Mouse (Mus musculus) liver, postnatal 0 days (tissue): ENCODE results near the gene Has3. TPM values are rescaled to one million over a fixed set of nuclear protein-coding genes. Genes with fewer than 3 reads are reported as not detected.

ENCODE experiments used
- ATAC-seq: fragments of 200-750 bp; cut with Nextera tagmentation; 2 replicates; pipeline ENCODE4 v1.8.0; 2017; ENCODE audit warnings: mild to moderate bottlenecking, moderate library complexity
- DNase-seq: peaks from one replicate; pipeline ENCODE4 v3.0.0-alpha.2; 2016
- H3K27ac ChIP-seq: fragments of 300-500 bp; sonication (generic); 2 replicates; pipeline ENCODE4 v1.5.1; 2014; ENCODE audit warnings: antibody characterized with exemption, moderate library complexity, mild to moderate bottlenecking, low read depth
- H3K27me3 ChIP-seq: fragments of 300-500 bp; sonication (generic); 2 replicates; pipeline ENCODE4 v1.6.1; 2014; ENCODE audit warnings: low read length, control low read depth, mixed read lengths; ENCODE audit not compliant: insufficient read depth
- H3K36me3 ChIP-seq: fragments of 300-500 bp; sonication (generic); replicated peaks from 2 replicates; pipeline ENCODE4 v1.6.1; 2014; ENCODE audit warnings: mild to moderate bottlenecking, control low read depth, low read length, moderate library complexity, mixed read lengths; ENCODE audit not compliant: insufficient read depth
- H3K4me1 ChIP-seq: fragments of 300-500 bp; sonication (generic); 2 replicates; pipeline ENCODE4 v1.6.1; 2014; ENCODE audit warnings: antibody characterized with exemption, mild to moderate bottlenecking, control low read depth; ENCODE audit not compliant: insufficient read depth
- H3K4me2 ChIP-seq: fragments of 300-500 bp; sonication (generic); 2 replicates; pipeline ENCODE4 v1.6.1; 2014; ENCODE audit warnings: low read depth, mild to moderate bottlenecking, low read length, moderate library complexity, mixed read lengths
- H3K4me3 ChIP-seq: fragments of 300-500 bp; sonication (generic); 2 replicates; pipeline ENCODE4 v1.5.1; 2014; ENCODE audit warnings: low read depth, low read length
- H3K9ac ChIP-seq: fragments of 300-500 bp; sonication (generic); replicated peaks from 2 replicates; pipeline ENCODE4 v1.6.1; 2014; ENCODE audit warnings: mild to moderate bottlenecking, moderate library complexity
- H3K9me3 ChIP-seq: fragments of 300-500 bp; sonication (generic); 2 replicates; pipeline ENCODE4 v1.6.1; 2016; ENCODE audit warnings: mild to moderate bottlenecking, control low read depth, low read length, mixed read lengths
- CTCF ChIP-seq: sonication (generic); IDR thresholded peaks from 2 replicates; pipeline ENCODE4 v1.5.1; 2016; ENCODE audit warnings: antibody characterized with exemption, low read depth
- EP300 ChIP-seq: IDR thresholded peaks from 2 replicates; pipeline ENCODE4 v1.6.1; 2016; ENCODE audit warnings: antibody characterized with exemption, low read depth, mild to moderate bottlenecking
- WGBS: fragments of 180-500 bp; shearing (Covaris S2); extraction: QIAGEN DNeasy Blood & Tissue Kit; methylation state at CpG from one replicate; pipeline ENCODE4 v1.1.7; 2014; ENCODE audit not compliant: insufficient replicate concordance; 5-methylcytosine and 5-hydroxymethylcytosine counted together
- polyA plus RNA-seq: library from polyadenylated mRNA; unstranded; fragments of >200 nt; fragmentation: Nextera tagmentation; extraction: Ambion mirVana; gene quantifications from 2 replicates; pipeline ENCODE4 v1.2.1, GENCODE M21; 2015

Gene Has3
- polyA plus RNA-seq, 1 experiment from 2014 or later = 0.05 TPM

GRCm38 (mm10) chr8:106899473-106899872 lies 29.4 kb downstream of the Has3 start:
- no peak for TF ChIP-seq CTCF
- TF ChIP-seq EP300 = no peak
- H3K4me1 ChIP-seq = no peaks in the 10 kb centered on the region; the same call in 1 of the 2 replicates
- ATAC-seq (no peak), DNase-seq (no peak)
- H3K27ac ChIP-seq = no peak overlapping the region
- no peaks in the 10 kb centered on the region for H3K27me3 ChIP-seq
- 83% methylated on average over 5 of the region's 5 CpGs for WGBS
- H3K9me3 ChIP-seq = no peaks in the 10 kb centered on the region
- no peak overlapping the region for H3K9ac ChIP-seq
- H3K36me3 ChIP-seq = peaks cover 59% of the 10 kb centered on the region
- no peak overlapping the region for H3K4me3 ChIP-seq
- H3K4me2 ChIP-seq = no peak overlapping the region

DNA sequence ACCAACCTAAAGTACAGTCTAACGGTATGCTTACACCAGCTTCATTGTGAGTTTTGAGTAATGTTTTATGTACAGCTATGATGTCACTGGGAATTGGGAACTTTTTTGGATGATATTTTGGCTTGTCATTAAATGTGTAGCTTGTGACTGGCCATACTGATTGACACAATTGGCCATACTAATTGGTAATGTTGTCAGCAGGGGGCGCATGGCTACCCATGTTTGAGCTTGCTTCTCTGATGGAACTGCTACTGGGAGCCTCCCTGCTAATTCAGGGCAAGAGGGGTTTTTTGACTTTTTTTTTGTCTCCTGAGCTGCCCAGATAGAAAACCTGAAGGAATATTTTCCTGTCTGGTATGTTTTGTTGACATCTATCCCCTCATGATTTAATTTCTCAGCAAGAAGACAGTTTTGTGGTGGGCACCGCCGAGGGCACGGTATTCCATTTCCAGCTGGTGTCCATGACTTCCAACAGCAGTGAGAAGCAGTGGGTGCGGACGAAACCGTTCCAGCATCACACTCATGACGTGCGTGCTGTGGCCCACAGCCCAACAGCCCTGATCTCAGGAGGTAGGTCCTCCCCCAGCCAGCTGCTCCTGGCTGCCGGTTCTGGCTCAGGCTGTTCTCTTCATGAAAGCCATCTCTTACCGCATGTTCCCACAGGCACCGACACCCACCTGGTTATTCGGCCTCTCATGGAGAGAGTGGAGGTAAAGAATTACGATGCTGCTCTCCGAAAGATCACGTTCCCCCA lies 35.9 kb downstream of the Has3 start:
- Histone ChIP-seq H3K27me3 (no peaks in the 10 kb centered on the region), H3K9me3 (no peaks in the 10 kb centered on the region), H3K4me3 (no peak overlapping the region), H3K36me3 (peaks cover 71% of the 10 kb centered on the region), H3K9ac (no peak overlapping the region), H3K27ac (no peak overlapping the region), H3K4me1 (no peaks in the 10 kb centered on the region), H3K4me2 (no peak overlapping the region)
- DNase-seq = peak; percentile 57
- TF ChIP-seq EP300 = no peak
- peak; percentile 65 for TF ChIP-seq CTCF
- no peak for ATAC-seq
- WGBS = 87% methylated on average over 17 of the region's 17 CpGs

DNA sequence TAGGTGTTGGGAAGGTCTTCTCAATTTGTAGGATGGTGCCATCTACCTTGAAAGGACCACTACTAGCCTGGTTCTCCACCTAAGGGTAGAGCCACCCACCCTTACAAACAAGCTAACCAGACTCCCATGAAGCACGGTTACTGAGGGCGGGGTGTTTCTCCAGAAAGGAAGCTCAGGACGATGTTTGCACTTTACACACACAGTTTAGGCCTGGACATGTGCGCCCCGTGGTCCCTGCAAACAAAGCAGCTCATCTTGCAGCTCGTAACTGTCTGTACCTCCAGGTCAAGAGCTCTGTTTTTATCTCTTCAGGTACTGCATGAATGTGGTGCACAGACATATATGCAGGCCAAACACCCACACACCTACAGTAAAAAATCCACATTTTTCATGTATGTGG lies 36.6 kb downstream of the Has3 start:
- H3K4me1 ChIP-seq = no peaks in the 10 kb centered on the region
- 85% methylated on average over 6 of the region's 6 CpGs for WGBS
- H3K36me3 ChIP-seq = peaks cover 70% of the 10 kb centered on the region

DNA sequence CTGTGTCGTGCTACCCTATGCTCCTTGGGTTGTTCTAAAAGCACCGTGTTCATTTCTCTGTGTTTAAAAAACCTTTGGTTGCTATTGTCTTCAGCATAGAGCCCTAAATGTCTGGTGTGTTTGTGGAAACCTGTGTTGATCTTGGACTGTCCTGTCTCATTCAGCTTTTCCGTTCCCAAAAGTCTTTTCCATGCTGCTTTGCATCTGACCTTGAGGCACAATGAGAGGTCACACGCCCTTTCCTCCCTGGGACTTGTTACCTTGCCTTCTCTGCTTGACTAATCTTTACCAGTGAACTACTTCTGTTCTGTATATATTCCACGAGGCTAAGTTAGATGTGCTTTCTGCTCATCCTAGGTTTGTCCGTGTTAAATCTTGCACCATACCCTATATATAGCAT lies 37.4 kb downstream of the Has3 start:
- no peaks in the 10 kb centered on the region for H3K27me3 ChIP-seq
- DNase-seq (no peak), ATAC-seq (no peak)
- H3K27ac ChIP-seq = no peak overlapping the region
- no peaks in the 10 kb centered on the region for H3K4me1 ChIP-seq
- H3K36me3 ChIP-seq = peaks cover 62% of the 10 kb centered on the region
- H3K9ac ChIP-seq = no peak overlapping the region
- H3K9me3 ChIP-seq = no peaks in the 10 kb centered on the region
- no peak overlapping the region for H3K4me2 ChIP-seq
- 80% methylated on average over 6 of the region's 6 CpGs for WGBS
- TF ChIP-seq EP300 (no peak), CTCF (no peak)
- H3K4me3 ChIP-seq = no peak overlapping the region

More for the DNA sequence above, 36.6 kb downstream of the Has3 start:
- ATAC-seq = no peak
- Histone ChIP-seq H3K9me3 (no peaks in the 10 kb centered on the region), H3K27ac (no peak overlapping the region), H3K27me3 (no peaks in the 10 kb centered on the region), H3K4me3 (no peak overlapping the region), H3K4me2 (no peak overlapping the region), H3K9ac (no peak overlapping the region)
- TF ChIP-seq EP300 (no peak), CTCF (no peak)
- no peak for DNase-seq

- no peak overlapping the region for H3K9ac ChIP-seq
- no peak overlapping the region for H3K4me2 ChIP-seq
- WGBS = 84% methylated on average over 7 of the region's 7 CpGs
- H3K36me3 ChIP-seq = peaks cover 57% of the 10 kb centered on the region
- H3K27me3 ChIP-seq = no peaks in the 10 kb centered on the region
- H3K9me3 ChIP-seq = no peaks in the 10 kb centered on the region
- no peak for TF ChIP-seq EP300
- no peak for TF ChIP-seq CTCF
- no peak for DNase-seq
- H3K4me3 ChIP-seq = no peak overlapping the region
- ATAC-seq = no peak
- no peaks in the 10 kb centered on the region for H3K4me1 ChIP-seq
- no peak overlapping the region for H3K27ac ChIP-seq
Measured at GRCm38 (mm10) chr8:106908291-106908690, 38.2 kb downstream of the Has3 start.

GRCm38 (mm10) chr8:106913631-106914030 lies 43.6 kb downstream of the Has3 start:
- Histone ChIP-seq H3K27me3 (no peaks in the 10 kb centered on the region), H3K27ac (no peak overlapping the region), H3K36me3 (peaks cover 52% of the 10 kb centered on the region), H3K9ac (no peak overlapping the region), H3K4me2 (no peak overlapping the region), H3K4me1 (no peaks in the 10 kb centered on the region), H3K9me3 (no peaks in the 10 kb centered on the region), H3K4me3 (no peak overlapping the region)
- TF ChIP-seq EP300 (no peak), CTCF (no peak)
- ATAC-seq (no peak), DNase-seq (no peak)
- 92% methylated on average over 10 of the region's 10 CpGs for WGBS
